Mouse (Mus musculus): ENCODE measurements around the gene Myh11.

The Myh11 gene

DNA sequence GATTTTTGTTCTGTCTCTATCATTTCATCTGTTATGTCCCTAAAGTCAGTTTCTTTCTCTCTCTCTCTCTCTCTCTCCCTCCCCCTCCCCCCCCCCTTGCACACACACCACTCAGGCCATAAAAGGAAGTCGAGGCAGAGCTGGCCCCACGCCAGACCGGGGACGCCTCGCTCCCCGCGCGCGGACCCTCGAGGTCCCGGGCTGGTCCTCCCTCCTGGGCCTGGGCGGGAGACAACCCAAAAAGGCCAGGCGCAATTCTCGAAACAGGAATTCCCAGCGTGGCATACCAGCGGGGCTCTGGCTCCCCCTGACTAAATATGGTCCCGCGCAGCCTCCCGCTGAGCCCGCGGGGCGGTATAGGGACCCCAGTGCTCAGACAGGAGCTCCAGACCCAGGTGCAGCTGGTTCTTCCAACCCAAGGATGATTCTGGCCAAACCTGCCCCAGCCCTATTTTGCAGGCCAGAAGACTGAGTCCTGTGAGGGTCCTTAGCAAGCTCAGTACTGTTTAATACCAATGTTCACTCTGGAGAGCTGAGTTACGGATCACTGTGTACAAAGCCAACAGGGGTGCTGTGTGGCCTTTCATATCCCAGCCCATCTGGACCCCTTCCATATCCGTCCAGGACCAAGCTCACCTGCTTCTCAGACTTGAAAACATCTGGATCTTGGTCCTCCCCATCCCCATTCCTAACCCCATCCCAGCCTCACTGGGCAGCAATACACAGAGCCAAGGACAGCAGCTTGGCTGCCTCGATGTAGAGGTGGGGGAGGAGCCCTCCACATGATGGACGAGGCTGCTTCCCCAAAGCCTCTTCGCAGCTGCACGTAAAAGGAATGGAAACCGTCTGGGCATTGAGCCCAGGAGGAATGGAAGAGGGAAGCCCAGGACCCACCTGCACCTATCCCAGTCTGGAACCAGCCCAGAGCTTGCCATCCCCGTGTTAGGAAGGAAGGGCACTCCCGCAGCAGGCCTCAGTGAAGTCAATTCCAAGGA lies 1.3 kb upstream of the Myh11 start:
- in situ Hi-C loops (cut with MboI; ENCODE audit: unreplicated experiment in 2 of 2): no loop called here

- in situ Hi-C loops (cut with MboI; ENCODE audit: unreplicated experiment in 2 of 2): no loop called here
These were observed 18.7 kb downstream of the Myh11 start for GRCm38 (mm10) chr16:14272374-14272965.

DNA sequence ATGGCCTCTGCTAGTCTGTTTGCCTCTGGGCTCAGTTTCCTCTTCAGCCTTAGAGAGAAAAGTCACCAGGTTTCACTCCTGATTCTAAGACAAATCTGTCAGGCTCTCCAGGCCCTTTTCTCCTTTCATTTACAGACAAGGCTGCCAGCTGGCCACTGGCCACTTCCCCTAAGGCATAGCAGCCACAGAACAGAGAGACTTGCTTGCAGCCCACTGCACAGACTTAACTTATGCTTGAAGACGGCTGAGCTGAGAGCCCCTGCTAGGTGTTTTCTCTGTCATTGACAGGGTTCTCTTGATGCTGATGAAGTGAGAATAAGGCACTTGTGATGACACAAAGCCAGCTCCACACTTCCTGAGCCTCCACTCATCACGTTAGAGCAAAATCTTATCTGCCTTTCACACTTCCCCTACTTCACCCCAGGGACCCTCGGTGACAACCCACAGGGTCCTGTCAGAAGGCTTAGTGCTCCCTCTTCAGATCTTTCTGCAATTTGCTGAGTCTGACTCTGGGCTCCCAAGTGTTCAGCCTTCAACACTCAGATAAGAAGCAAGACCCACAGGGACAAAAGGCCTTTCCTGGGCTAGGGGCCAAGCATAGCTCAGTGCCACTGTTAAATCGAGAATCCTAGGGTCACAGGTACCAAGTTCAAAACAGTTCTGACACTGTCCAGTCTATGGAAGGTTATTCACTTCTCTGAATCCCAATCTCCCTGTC lies 25.8 kb downstream of the Myh11 start:
- in situ Hi-C loops (cut with MboI; ENCODE audit: unreplicated experiment in 2 of 2): no loop called here

GRCm38 (mm10) chr16:14264504-14264903 lies 26.7 kb downstream of the Myh11 start:
- in situ Hi-C loops (cut with MboI; ENCODE audit: unreplicated experiment in 2 of 2): no loop called here

DNA sequence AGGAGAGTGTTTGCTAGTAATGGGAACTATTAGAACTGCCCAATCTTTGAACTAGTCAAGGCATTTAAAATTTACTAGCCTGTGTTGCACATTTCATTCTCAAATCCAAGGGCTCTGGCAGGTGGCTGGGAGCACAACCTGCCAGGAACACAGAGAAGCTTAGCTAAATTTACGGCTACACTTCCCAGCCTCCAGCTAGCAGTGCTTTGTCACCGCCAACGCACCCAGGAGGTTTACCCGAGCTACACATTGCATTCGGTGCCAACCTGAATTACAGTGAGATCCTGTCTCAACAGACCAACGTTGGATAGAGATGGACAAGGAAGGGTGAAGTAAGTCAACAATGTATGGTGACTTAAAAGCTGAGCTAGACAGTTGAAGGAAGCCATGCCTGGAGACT lies 27.9 kb downstream of the Myh11 start:
- in situ Hi-C loops (cut with MboI; ENCODE audit: unreplicated experiment in 2 of 2): no loop called here

DNA sequence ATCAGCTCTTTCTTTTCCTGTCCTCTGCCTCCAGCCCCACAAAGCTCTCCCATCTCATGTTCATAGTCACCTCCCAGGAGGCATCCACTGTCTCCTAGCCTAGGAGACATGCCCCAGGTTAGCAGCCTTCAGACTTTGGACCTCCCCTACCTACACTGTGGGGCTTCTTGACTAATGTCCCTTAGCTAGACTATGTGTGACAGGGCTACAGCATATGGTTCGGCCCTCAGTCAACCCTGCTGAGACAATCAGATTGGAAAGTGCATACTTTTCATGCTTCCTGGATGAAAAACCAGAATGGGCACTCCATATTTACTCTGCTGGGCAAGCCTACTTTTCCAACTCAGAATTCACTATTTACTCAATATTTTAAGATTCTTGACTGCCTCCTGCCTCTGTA lies 28.8 kb downstream of the Myh11 start:
- in situ Hi-C loops (cut with MboI; ENCODE audit: unreplicated experiment in 2 of 2): no loop called here

DNA sequence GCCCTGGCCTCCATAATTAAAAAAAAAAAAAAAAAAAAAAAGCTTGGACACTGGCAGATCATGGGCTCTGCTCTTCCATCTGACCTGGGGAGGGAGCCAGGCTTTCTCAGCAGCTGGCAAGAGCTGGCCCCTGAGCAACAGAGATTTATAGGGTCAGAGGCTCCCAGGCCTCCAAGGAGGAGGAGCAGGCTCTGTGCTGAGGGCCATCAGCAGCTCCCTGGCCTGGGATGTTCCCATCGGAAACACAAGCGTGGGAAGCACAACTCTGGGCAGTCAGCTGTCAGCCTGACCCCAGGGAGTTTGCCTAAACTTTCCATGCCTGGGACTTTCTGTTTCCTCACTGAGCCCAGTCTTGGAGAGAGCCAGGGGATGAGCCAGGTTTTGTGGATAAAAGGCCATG lies 32.3 kb downstream of the Myh11 start:
- in situ Hi-C loops (cut with MboI; ENCODE audit: unreplicated experiment in 2 of 2): no loop called here

DNA sequence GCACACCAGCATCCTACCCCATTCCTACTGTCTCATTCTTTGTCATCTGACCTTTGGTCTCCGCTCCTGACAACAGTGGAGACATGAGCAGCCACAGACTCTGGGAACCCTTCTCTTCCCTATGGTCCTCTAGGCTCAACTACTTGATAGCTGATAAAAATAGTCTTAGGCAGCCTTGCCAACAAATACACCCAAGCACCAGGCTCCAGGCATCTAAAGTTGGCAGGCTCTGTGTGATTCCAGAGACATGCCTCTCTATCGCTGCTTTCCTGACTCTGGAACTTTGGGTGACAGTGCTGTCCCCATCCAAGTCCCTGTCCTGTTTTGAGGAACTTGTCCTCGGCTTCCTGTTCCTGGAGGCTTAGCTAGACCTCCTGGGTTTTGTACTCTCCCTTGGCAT lies 37.6 kb downstream of the Myh11 start:
- in situ Hi-C loops (cut with MboI; ENCODE audit: unreplicated experiment in 2 of 2): no loop called here

DNA sequence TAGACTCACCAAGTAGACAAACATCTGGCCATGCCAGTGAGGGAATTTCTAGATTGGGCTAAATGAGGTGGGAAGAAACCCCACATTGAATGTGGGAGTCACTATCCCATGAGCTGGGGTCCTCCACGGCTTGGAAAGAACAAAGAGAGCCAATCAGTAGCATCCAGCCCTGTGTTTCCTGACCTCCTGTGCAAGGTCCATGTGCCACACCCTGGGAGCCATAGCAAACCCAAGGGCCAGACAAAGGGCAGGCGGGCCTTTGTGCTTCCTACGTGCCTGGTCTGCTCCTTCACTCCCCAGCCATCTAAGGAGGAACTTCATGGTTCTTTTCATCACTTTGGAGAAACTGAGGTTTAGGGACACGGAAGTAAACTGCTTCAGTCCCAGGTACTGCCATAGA lies 38.3 kb downstream of the Myh11 start:
- in situ Hi-C loops (cut with MboI; ENCODE audit: unreplicated experiment in 2 of 2): no loop called here

GRCm38 (mm10) chr16:14249913-14250312 lies 41.3 kb downstream of the Myh11 start:
- in situ Hi-C loops (cut with MboI; ENCODE audit: unreplicated experiment in 2 of 2): no loop called here

DNA sequence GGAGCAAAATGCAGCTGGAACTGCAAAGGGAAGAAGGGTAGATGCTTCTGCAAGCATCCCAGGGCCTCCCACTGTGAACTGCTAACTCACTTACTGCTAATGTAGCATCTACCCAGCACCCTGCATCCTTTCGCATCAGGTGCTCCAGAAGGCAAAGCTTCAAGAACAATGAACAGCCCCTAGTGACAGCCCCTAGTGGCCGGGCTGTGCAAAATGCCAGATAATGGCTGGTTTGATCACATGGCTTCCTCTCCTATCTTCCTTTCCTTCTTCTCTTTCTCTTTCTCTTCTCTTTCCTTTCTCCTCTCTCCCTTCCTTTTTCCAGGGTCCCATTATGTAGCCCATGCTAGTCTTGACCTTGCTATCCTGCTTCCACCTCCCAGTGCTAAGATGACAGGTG lies 48.6 kb downstream of the Myh11 start:
- in situ Hi-C loops (cut with MboI; ENCODE audit: unreplicated experiment in 2 of 2): no loop called here

DNA sequence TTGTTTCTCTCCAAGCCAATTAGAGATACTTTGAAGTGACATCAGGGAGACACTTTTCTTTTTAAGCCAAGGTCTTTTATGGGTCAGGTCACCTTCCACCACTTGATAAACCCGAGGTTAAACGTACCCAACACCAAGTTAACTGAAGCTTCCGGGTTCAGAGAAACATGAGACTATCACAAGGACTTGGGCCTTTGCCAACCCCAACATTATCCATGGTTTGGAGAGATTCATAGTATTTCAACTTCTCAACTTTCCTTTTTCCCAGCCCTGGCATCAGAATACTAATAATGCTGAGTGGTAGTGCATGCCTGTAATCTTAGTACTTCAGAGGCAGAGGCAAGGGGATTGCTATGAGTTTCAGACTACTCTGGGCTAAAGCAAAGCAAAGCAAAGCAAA lies 49.1 kb downstream of the Myh11 start:
- in situ Hi-C loops (cut with MboI; ENCODE audit: unreplicated experiment in 2 of 2): no loop called here

GRCm38 (mm10) chr16:14237100-14237723 lies 54.0 kb downstream of the Myh11 start:
- in situ Hi-C loops (cut with MboI; ENCODE audit: unreplicated experiment in 2 of 2): loop anchor here in 1 of 2 experiments (5.0 kb wide), 1 partner anchor 255 kb away; no protein-coding TSS in a partner anchor

- in situ Hi-C loops (cut with MboI; ENCODE audit: unreplicated experiment in 2 of 2): no loop called here
These were observed 76.0 kb downstream of the Myh11 start for GRCm38 (mm10) chr16:14215156-14215555.

GRCm38 (mm10) chr16:14198798-14199197 lies 92.4 kb downstream of the Myh11 start:
- in situ Hi-C loops (cut with MboI; ENCODE audit: unreplicated experiment in 2 of 2): loop anchor here (5.0 to 25.0 kb wide), 5 partner anchors 294 to 1084 kb away; partner anchors contain the start of genes Mpv17l (in 2 of the 2) and Pdxdc1 (in 2 of the 2)

DNA sequence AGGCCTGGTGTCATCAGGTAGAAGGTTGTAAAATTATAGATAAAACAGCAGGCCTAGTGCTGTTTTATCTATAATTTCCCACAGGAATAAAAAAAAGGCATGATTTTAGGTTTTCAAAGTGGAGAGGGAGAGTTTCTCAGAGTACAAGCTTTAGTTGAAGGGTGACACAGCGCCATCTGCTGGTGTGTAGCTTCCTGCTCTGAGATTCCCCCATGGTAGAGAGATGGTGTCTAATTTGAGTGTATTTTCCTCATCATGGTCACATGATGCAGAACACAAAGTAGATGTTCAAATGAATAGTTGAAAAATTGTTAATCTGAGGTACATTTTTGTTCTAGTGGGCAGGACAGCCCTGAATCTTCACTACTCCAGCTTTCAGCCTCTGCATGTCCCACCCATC lies 95.7 kb downstream of the Myh11 start:
- in situ Hi-C loops (cut with MboI; ENCODE audit: unreplicated experiment in 2 of 2): loop anchor here (5.0 to 25.0 kb wide), 5 partner anchors 291 to 1081 kb away; partner anchors contain the start of genes Mpv17l (in 2 of the 2) and Pdxdc1 (in 2 of the 2)

GRCm38 (mm10) chr16:14194164-14194950 lies 96.8 kb downstream of the Myh11 start:
- in situ Hi-C loops (cut with MboI; ENCODE audit: unreplicated experiment in 2 of 2): loop anchor here (10.0 to 25.0 kb wide), 4 partner anchors 290 to 1080 kb away; partner anchors contain the start of genes Mpv17l (in 1 of the 2) and Pdxdc1 (in 1 of the 2)

DNA sequence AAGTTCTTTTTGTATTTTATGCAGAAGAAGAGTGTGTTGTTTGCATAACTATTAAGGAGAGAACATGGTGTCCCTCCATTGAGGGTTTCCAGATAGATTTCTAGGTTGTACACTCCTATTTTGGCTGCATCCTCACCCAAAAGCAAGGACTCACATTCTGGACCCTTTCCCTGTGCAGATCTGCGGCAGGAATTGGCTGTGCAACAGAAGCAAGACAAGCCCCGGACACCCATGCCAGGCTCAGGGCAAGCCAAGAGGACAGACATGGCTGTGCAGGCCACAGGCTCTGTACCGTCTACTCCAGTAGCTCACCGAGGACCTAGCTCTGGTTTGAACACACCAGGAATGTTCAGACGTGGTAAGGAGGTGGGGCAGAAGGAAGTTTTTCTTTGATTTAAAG lies 105.7 kb downstream of the Myh11 start:
- in situ Hi-C loops (cut with MboI; ENCODE audit: unreplicated experiment in 2 of 2): loop anchor here (25.0 kb wide), 2 partner anchors 748 to 1023 kb away; no protein-coding TSS in a partner anchor

GRCm38 (mm10) chr16:14183856-14184255 lies 107.3 kb downstream of the Myh11 start:
- in situ Hi-C loops (cut with MboI; ENCODE audit: unreplicated experiment in 2 of 2): loop anchor here (25.0 kb wide), 2 partner anchors 747 to 1022 kb away; no protein-coding TSS in a partner anchor
